Mouse (Mus musculus) E14TG2a.4 (cell line): ENCODE data around the gene Scnn1b.

Experiments used
- H3K27me3 ChIP-seq: 2 replicates; pipeline ENCODE4 v1.6.1; 2014; ENCODE audit warnings: low read length, control low read depth; ENCODE audit not compliant: insufficient read depth
- H3K36me3 ChIP-seq: 2 replicates; pipeline ENCODE4 v1.6.1; 2014; ENCODE audit warnings: low read length, control low read depth; ENCODE audit not compliant: insufficient read depth
- H3K4me1 ChIP-seq: replicated peaks from 2 replicates; pipeline ENCODE4 v1.6.1; 2014; ENCODE audit warnings: low read depth, low read length, control low read depth
- H3K4me3 ChIP-seq: replicated peaks from 2 replicates; pipeline ENCODE4 v1.5.1; 2014; ENCODE audit warnings: mild to moderate bottlenecking, low read length
- H3K9me3 ChIP-seq: 2 replicates; pipeline ENCODE4 v1.6.1; 2014; ENCODE audit warnings: low read length, control low read depth
- CTCF ChIP-seq: conservative IDR thresholded peaks from 2 replicates; pipeline ENCODE4 v1.5.1; 2014; ENCODE audit warnings: low read length
- NANOG ChIP-seq: IDR thresholded peaks from 2 replicates; pipeline ENCODE4 v1.6.1; 2014; ENCODE audit warnings: borderline replicate concordance, low read length, mixed read lengths
- POU5F1 ChIP-seq: IDR thresholded peaks from 2 replicates; pipeline ENCODE4 v1.6.1; 2014; ENCODE audit warnings: low read length, borderline replicate concordance

The Scnn1b gene

DNA sequence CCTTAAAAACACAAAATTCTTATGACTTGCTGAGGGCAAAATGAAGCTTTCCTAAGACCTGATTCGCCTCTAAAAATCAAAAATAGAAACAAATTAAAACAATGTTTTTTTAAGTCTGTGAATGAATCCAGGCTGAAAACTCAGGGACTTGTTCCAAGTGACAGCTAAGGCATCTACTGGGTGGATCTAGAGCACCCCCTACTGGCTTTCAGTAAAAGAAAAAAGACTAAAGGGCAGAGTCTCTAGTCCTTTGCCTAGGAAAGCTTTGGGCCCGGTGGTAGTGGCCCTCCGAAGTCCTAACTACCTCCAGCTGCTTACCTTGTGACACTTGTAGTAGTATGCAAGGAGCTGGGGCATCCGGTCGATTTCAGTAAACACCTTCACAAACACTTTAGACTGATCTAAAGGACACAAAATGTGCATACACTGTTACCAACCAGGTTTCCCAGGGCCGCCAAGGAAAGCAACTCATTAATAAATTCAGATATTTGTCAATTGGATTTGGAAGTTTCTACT lies 99.1 kb downstream of the Scnn1b start:
- Histone ChIP-seq H3K4me3 (no peak overlapping the region), H3K4me1 (peaks cover 30% of the 10 kb centered on the region), H3K27me3 (no peaks in the 10 kb centered on the region), H3K9me3 (no peaks in the 10 kb centered on the region), H3K36me3 (peaks cover 55% of the 10 kb centered on the region)
- no peak for TF ChIP-seq NANOG
- TF ChIP-seq CTCF, result peak; percentile 62
- TF ChIP-seq POU5F1, result no peak

DNA sequence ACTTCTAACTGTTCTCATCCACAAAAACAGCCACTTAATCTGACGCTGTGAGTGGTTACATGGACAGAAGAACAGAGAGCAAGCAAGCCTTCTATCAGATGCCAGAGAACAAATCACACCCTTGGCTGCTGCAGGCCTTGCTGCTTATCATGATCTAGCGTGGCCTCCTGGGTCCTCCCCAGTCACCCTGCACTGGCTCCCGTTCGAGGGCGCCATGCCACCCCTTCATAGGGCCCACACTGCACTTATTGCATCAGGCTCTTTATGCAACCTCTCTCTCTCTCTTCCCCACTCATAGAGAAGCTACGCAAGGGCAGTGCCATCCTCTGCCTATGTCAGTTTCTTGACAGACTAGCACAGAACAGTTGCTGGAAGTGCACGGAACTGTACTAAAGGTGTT lies 101.3 kb downstream of the Scnn1b start:
- Histone ChIP-seq H3K36me3 (peaks cover 57% of the 10 kb centered on the region), H3K4me1 (peaks cover 24% of the 10 kb centered on the region), H3K27me3 (no peaks in the 10 kb centered on the region), H3K4me3 (no peak overlapping the region), H3K9me3 (no peaks in the 10 kb centered on the region)
- TF ChIP-seq CTCF, result no peak
- TF ChIP-seq NANOG, result no peak
- TF ChIP-seq POU5F1, result no peak
